Mouse (Mus musculus) forebrain, embryonic 10.5 days (tissue): ENCODE results near the gene Rsph3b. TPM values are rescaled to one million over a fixed set of nuclear protein-coding genes. Genes with fewer than 3 reads are reported as not detected.
"Not testable (repeated sequence)": the region's sequence is repeated elsewhere in the genome, so short reads cannot be mapped to it uniquely, and the experiment has no call there.

Experiments used
- DNase-seq: peaks from one replicate; pipeline ENCODE4 v3.0.0-alpha.2; 2017; ENCODE audit warnings: low spot score; ENCODE audit errors: extremely low spot score
- H3K27ac ChIP-seq: fragments of 300-500 bp; sonication (generic); 2 replicates; pipeline ENCODE4 v1.5.1; 2016; ENCODE audit warnings: mild to moderate bottlenecking
- H3K27me3 ChIP-seq: fragments of 300-500 bp; sonication (generic); 2 replicates; pipeline ENCODE4 v1.6.1; 2016; ENCODE audit warnings: mild to moderate bottlenecking; ENCODE audit not compliant: poor library complexity, severe bottlenecking
- H3K36me3 ChIP-seq: fragments of 300-500 bp; sonication (generic); replicated peaks from 2 replicates; pipeline ENCODE4 v1.6.1; 2016; ENCODE audit warnings: mild to moderate bottlenecking, moderate library complexity
- H3K4me1 ChIP-seq: fragments of 300-500 bp; sonication (generic); 2 replicates; pipeline ENCODE4 v1.6.1; 2016
- H3K4me3 ChIP-seq: fragments of 300-500 bp; sonication (generic); 2 replicates; pipeline ENCODE4 v1.5.1; 2016; ENCODE audit warnings: mild to moderate bottlenecking, moderate library complexity
- H3K9me3 ChIP-seq: fragments of 300-500 bp; sonication (generic); 2 replicates; pipeline ENCODE4 v1.6.1; 2016; ENCODE audit warnings: mild to moderate bottlenecking, moderate library complexity
- WGBS: fragments of 180-500 bp; shearing (Covaris S2); methylation state at CpG from one replicate; pipeline ENCODE4 v1.1.7; 2016; 5-methylcytosine and 5-hydroxymethylcytosine counted together
- polyA plus RNA-seq: library from polyadenylated mRNA; unstranded; fragments of >200 nt; fragmentation: Nextera tagmentation; extraction: Ambion mirVana; gene quantifications from 2 replicates; pipeline ENCODE4 v1.2.1, GENCODE M21; 2016

Gene Rsph3b
- polyA plus RNA-seq, 1 experiment from 2014 or later = 37.0 TPM

DNA sequence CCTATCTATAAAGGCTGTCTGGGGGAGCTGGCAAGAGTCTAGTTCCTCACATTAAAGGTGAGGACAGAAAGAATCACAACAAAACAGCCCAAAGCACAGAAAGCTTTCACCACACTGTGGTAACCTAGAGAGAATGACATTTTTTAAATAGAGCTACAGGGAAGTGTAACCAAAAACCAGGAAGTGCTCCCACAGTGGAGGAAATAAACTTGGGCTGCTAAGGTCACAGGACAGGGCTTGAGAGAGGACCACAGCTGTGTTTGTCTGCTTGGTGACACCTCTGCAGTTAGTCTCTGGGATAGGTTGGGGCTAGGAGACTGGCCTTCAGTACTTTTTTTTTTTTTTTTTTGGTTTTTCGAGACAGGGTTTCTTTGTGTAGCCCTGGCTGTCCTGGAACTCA, 19.2 kb upstream of the Rsph3b start:
- not testable (repeated sequence) for H3K4me3 ChIP-seq, H3K27me3 ChIP-seq, H3K27ac ChIP-seq, H3K9me3 ChIP-seq, DNase-seq, H3K36me3 ChIP-seq, H3K4me1 ChIP-seq
- 38% methylated on average over 1 of the region's 1 CpGs for WGBS

DNA sequence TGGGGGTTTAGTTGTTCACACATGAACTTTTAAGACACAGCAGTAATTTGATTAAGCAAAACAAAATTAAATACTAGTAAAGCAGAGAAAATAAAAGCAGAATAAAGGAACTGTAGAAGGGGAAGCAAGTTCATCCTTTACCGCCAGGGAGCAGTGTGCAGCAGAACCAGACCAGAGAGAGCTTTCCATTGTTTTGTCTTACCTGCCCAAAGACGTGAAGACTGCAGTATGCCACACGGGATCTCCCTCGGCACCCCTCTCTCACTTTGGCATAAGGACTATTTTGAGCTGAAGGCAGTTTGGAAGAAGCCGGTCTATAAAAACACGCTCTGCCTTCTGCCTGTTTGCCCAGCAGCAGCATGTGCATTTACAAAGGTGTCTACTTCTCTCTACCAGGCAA, 16.9 kb upstream of the Rsph3b start:
- WGBS = 20% methylated on average over 6 of the region's 6 CpGs
- not testable (repeated sequence) for H3K4me1 ChIP-seq, H3K9me3 ChIP-seq, H3K27ac ChIP-seq, DNase-seq, H3K27me3 ChIP-seq, H3K4me3 ChIP-seq, H3K36me3 ChIP-seq

DNA sequence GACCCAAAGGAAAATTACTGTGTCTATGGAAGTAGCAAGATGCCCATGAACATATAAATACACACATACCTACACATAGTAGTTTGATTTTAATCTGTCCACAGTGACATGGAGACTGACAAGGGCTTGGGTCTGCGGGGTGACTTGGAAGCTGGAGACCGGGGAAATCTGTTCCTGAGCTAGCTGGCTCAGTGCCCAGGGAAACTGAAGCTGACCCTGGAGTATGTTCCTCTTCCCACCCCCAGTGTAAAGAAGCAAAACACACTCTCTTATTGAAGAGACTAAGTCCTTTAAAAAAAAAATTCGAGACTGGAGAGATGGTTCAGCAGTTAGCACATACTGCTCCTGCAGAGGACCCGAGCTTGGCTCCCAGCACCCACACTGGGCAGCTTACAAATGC, 14.5 kb upstream of the Rsph3b start:
- not testable (repeated sequence) for H3K27me3 ChIP-seq, H3K9me3 ChIP-seq, H3K36me3 ChIP-seq, H3K27ac ChIP-seq, DNase-seq, H3K4me1 ChIP-seq, H3K4me3 ChIP-seq
- WGBS = 82% methylated on average over 4 of the region's 4 CpGs

DNA sequence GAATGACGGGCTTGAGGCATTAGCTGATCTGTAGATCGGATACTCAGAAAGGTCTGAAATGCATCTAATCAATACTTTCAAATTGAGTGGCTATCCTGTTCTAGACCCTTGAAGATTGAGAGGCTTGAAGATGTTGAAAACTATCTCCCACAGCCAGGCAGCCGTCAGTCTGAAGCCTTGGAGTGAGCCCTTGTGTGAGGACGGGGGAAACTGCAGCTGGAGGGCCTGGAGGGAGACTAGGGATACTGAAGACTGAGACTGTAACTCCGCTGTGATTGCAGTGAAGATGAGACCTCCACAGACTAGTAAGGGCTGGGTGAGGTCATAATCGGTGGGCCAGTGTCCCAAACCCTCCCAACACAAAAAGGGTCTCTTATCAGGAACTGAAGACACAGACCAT, 13.9 kb upstream of the Rsph3b start:
- not testable (repeated sequence) for H3K4me1 ChIP-seq, H3K36me3 ChIP-seq, H3K27me3 ChIP-seq, H3K4me3 ChIP-seq, DNase-seq, H3K27ac ChIP-seq, H3K9me3 ChIP-seq
- 77% methylated on average over 4 of the region's 6 CpGs for WGBS

DNA sequence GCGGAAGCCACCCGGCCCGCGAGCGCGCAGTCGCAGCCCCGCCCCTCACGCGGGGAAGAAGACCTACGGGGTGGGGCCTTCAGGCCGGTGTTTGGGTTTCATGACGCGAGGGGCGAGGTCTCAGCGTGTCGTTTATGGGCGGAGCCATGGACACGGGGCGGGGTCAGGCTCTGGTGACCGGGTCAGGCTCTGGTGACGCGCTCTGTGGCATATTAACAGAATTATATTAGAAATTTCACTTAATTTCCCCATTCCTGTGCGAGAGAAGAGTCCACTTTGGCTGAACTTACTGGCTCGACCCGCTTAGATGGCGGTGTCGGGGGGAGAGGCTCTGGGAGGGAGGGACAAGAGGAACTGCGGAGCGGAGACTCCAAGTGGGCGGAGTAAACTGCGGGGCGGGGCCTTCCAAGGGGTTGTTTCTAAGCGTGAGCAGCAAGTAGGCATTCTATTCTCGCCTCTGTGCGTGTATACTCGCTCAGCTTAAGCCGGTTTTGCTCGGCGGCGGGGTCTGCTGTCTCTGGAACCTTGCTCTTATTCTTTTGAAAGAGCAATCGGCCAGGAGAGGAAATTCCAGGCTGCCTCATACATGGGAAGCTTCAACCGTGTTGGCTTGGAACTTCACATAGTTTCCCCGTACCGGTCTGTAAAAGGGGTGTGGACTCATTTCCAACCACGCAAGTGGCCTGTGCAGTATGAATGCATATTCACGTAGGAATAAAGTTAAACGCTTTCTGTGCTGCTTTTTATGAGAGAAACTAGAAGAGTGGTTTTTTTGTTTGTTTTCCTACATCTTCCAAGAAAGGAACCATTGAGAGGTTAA, 12.9 kb upstream of the Rsph3b start:
- not testable (repeated sequence) for H3K27me3 ChIP-seq, H3K36me3 ChIP-seq, H3K27ac ChIP-seq, H3K4me1 ChIP-seq, H3K9me3 ChIP-seq
- H3K4me3 ChIP-seq = peak overlapping the region; percentile 40
- 1% methylated on average over 22 of the region's 48 CpGs for WGBS
- DNase-seq = peak; percentile 18

DNA sequence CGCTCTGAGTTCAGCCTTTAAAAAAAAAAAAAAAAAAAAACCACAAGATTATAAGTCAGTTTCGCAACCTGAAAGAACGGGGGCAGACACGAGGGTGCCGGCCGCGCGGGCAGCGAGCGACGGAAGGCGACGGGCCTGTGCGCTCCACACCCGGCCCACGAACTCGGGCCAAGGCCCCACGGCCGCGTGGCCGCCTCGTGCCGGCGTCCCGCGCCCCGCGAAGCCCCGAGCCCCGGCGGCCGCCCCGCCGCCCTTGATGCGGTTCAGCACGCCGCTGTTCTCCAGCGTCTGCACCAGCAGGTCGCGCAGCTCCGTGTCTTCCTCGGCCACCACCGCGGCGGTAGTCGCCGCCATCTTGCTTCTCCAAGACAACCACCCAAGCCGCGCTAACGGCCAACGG, 12.3 kb upstream of the Rsph3b start, which contains the start of gene Tagap1:
Gene Tagap1, minus strand, starts transcription at position 381 of the 400 bp plus-strand sequence.
- not testable (repeated sequence) for H3K4me1 ChIP-seq, H3K27me3 ChIP-seq, H3K9me3 ChIP-seq
- 1% methylated on average over 43 of the region's 51 CpGs for WGBS
- Histone ChIP-seq H3K36me3 (peaks cover 12% of the 10 kb centered on the region), H3K4me3 (peak within 1 kb of the TSS; percentile 59), H3K27ac (peak within 1 kb of the TSS; percentile 90)
- DNase-seq = peak; percentile 21

DNA sequence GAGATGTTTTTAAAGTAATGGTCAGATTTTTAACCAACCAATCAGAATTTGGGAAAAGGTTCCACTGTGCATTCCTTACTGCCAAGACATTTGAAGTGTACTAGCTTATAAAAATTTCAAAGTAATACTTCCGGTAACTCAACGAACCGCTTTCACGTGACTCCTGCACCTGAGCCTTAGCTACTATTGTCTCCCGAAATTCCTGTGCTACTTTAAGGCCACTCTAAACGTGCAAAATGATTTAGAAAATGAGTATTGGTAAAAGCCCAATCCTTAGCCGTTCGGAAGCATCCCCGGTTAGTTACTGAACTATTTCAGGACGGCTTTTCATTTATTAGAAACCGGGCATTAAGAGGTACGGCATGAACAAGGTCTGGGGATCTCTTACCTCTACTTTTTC, 11.9 kb upstream of the Rsph3b start:
- Histone ChIP-seq H3K4me3 (peak overlapping the region; percentile 59), H3K27ac (peak overlapping the region; percentile 90; the same call in 1 of the 2 replicates), H3K36me3 (peaks cover 14% of the 10 kb centered on the region)
- H3K4me1 ChIP-seq, DNase-seq, H3K9me3 ChIP-seq, H3K27me3 ChIP-seq: not testable (repeated sequence)
- WGBS = 0% methylated on average over 12 of the region's 12 CpGs

DNA sequence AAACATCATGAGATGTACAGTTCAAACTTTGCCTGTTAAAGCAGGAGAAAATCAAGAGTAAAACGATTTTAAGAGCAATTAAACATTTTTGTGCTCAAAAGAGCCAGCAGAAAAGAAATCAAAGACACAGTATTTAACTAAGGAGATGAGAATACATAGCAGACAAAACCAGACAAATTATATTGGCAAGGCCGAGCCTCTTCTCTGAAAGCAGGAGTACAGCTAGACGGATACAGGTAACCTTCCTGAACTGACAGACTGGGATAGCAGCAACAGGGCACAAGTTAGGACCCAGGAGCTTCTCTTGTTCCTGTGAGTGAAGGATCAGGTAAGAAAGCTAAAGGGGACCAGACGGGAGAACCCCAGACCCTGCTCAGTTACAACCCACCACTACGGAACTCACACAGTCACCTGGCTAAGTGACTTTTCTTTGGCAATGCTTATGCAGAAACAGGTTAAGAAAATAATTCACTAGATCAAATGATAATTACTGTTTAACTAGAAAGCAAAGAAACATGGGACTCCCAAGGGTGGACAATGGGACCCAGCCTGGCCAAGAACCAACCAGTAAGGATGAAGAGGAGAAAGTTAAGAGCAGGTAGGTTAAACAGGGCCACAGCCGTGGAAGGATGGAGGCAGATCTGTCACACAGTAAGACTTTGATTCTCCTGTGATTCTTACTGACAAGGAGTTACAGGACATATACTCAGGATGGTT, 11.2 kb upstream of the Rsph3b start:
- peaks cover 21% of the 10 kb centered on the region for H3K36me3 ChIP-seq
- not testable (repeated sequence) for H3K9me3 ChIP-seq, H3K4me1 ChIP-seq, DNase-seq, H3K27ac ChIP-seq, H3K27me3 ChIP-seq
- 62% methylated on average over 5 of the region's 6 CpGs for WGBS
- H3K4me3 ChIP-seq = peak overlapping the region; percentile 59

DNA sequence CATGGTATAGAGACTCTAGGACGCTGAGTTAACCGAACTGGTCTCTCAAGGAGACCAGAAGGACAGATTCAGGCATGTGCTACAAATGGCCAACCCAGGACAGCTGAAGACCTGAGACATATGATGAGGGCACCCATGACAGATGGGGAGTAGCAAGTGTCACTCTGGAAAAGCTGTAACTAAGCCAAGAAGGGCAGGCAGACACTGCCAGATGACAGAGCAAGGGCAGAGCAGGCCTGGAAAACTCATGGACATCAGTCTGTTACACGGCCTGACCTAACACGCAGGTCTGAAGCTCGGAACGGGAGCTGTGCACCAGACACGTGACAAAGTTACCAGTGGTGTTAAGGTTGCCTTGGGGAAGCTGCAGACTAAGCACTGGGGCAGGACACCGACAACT, 10.4 kb upstream of the Rsph3b start:
- not testable (repeated sequence) for H3K4me3 ChIP-seq, H3K27me3 ChIP-seq, H3K4me1 ChIP-seq, H3K27ac ChIP-seq, DNase-seq, H3K9me3 ChIP-seq
- peaks cover 23% of the 10 kb centered on the region for H3K36me3 ChIP-seq
- 94% methylated on average over 7 of the region's 8 CpGs for WGBS

DNA sequence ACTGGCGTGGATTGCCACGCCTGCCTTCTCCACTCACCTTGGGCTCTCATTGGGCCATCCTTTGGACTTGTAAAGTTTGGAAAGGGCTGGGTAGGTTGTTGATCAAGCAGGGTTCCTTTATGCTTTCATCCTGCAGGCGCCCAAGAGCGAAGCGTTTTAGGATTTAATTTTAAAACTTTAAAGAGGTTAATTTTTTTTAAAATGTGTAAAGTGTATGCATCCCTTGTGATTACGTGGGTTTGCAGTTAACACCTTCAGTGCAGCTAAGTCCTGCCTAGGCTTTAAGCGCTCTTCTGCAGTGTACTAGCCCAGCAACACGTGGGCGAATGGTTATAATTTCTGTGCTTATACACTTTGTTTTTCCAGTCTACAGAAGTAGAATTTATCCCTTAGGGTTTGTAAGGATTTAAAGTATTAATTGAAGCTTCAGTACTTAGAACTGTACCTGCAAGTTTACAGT, 317 bp upstream of the Rsph3b start:
- H3K27ac ChIP-seq = peak overlapping the region; percentile 87
- H3K4me1 ChIP-seq, DNase-seq, H3K36me3 ChIP-seq, H3K27me3 ChIP-seq, H3K9me3 ChIP-seq: not testable (repeated sequence)
- 22% methylated on average over 9 of the region's 9 CpGs for WGBS
- peak overlapping the region; percentile 62 for H3K4me3 ChIP-seq

DNA sequence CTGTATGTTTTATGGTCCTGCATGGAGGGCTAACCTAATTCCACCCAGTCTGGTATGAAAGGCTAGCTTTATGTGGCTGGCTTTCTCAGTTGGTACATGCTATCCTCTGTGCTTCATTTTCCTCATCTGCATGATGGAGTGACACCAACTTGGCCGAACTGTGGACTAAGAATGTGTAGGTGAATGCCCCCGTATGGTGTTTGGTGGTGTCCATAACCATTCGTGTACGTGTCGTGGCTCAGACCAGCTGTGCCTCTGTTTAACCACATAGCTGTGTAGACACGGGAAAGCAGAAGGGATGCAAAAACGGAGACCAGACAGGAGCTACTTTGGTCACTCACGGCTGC, 872 bp downstream of the Rsph3b start:
- H3K36me3 ChIP-seq, H3K27me3 ChIP-seq, H3K4me1 ChIP-seq, DNase-seq, H3K27ac ChIP-seq, H3K9me3 ChIP-seq: not testable (repeated sequence)
- 0% methylated on average over 1 of the region's 8 CpGs for WGBS
- peak overlapping the region; percentile 62 for H3K4me3 ChIP-seq

DNA sequence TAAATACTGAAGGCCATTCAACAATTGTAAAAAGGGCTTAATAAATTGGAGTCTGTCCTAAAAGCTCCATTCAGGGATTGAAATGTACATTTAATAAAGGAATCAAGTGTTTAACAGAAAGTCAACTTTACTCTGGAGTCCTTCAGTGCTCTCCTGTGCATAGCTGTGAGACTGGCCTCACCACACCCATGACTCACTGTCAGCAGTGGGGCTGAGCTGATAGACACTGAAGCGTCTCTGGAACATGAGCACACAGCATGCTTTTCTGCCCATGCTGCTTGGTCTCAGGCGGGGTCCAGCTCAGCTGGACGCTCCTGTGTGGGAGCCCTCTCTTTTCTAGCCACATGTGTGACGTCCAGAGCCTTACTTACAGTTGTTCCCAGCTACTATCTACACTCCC, 5.9 kb downstream of the Rsph3b start:
- not testable (repeated sequence) for H3K36me3 ChIP-seq, H3K4me1 ChIP-seq, H3K9me3 ChIP-seq, H3K4me3 ChIP-seq, DNase-seq, H3K27ac ChIP-seq, H3K27me3 ChIP-seq
- no CpG with 5 or more reads among the region's 4 CpGs for WGBS

DNA sequence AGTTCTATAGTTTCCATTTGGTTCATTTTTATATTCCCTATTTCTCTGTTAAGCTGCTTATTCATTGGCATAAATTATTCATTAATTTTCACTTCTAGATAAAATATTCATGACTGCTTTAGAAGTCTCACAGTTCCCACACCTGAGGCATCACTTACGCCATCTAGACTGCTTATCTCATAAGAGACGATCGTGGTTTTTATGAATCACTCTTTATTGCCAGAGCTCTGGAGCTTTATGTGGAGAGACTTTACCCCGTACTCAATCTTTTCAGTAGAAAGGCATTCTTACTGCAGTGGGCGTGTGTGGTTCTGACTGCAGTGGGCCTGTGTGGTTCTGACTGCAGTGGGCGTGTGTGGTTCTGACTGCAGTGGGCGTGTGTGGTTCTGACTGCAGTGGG, 16.9 kb downstream of the Rsph3b start:
- not testable (repeated sequence) for H3K9me3 ChIP-seq, H3K27ac ChIP-seq, H3K36me3 ChIP-seq, DNase-seq, H3K27me3 ChIP-seq, H3K4me1 ChIP-seq, H3K4me3 ChIP-seq
- WGBS = 96% methylated on average over 7 of the region's 7 CpGs
